Mouse (Mus musculus): Measurements from ENCODE around the gene Gapdh. TPM values are rescaled to one million over a fixed set of nuclear protein-coding genes. Genes with fewer than 3 reads are reported as not detected.

Gene Gapdh
- total and polyA plus RNA-seq, 3 experiments, result 4,018 to 8,318 (median 4,312) TPM

DNA sequence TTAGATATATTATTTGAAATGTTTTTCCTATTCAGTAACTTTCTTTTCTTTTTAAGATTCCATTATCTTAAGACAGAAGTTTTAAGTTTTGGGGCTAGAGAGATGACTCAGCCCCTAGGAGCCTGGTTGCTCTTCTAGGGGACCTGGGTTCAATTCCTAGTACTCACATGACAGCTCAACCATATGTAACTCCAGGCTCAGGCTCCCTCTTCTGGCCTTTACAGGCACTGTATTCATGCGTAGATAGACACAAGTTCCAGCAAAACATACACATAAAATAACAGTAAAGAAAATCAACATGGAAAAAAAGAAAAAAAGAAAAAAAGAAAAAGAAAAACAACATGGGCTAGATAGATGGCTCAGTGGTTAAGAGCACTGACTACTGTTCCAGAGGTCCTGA is 44.2 kb upstream of the Gapdh start:
- H3K79me2 ChIP-seq (replicated peaks; ENCODE audit: control insufficient read depth, insufficient read depth, low read length), result no peaks in the 10 kb centered on the region
- intact Hi-C loops (cut with DNase I), result loop anchor here (10.0 kb wide), 1 partner anchor 46 kb away; the partner anchor contains the start of gene Gapdh

DNA sequence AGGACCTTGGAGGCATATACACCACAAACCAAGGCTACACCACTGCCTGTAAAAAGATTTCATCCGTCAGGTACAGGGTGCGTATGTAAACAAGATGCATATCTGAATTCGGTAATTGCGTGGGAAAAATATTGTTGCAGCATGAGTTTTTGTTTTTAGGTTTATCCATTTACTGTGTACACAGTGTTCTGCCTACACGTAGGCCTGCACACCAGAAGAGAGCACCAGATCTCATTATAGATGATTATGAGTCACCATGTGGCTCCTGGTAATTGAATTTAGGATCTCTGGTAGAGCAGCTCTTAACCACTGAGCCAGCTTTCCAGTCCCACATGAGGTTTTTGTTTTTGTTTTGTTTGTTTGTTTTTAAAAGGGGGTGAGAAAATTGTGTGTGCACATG is 30.9 kb upstream of the Gapdh start:
- Histone ChIP-seq H3K9ac (ENCODE audit: low read depth, low read length) (no peak overlapping the region), H3K27me3 (ENCODE audit: control insufficient read depth, insufficient read depth, low read length) (no peaks in the 10 kb centered on the region), H3K36me3 (ENCODE audit: control insufficient read depth, insufficient read depth, low read length) (peaks cover 9% of the 10 kb centered on the region), H3K4me3 (no peak overlapping the region), H3K79me2 (replicated peaks; ENCODE audit: control insufficient read depth, insufficient read depth, low read length) (no peaks in the 10 kb centered on the region), H3K4me1 (ENCODE audit: control insufficient read depth, insufficient read depth, low read length) (peaks cover 1% of the 10 kb centered on the region; the same call in 1 of the 2 replicates), H3K27ac (no peak overlapping the region)
- TF ChIP-seq EP300 (IDR thresholded peaks at IDR 0.05; ENCODE audit: insufficient read depth, low read depth, low read length) (no peak), POLR2A (IDR thresholded peaks at IDR 0.05; ENCODE audit: insufficient read depth, low read depth, low read length) (no peak), CTCF (IDR thresholded peaks at IDR 0.05) (no peak)
- WGBS, result 90% methylated on average over 5 of the region's 5 CpGs
- intact Hi-C loops (cut with DNase I), result no loop called here
- DNase-seq, result no peak

More for the DNA sequence above, 44.2 kb upstream of the Gapdh start:
- TF ChIP-seq POLR2A (IDR thresholded peaks at IDR 0.05; ENCODE audit: insufficient read depth, low read depth, low read length) (no peak), CTCF (IDR thresholded peaks at IDR 0.05) (peak; percentile 28)
- 94% methylated on average over 1 of the region's 1 CpGs for WGBS
- H3K4me1 ChIP-seq (ENCODE audit: control insufficient read depth, insufficient read depth, low read length), result no peaks in the 10 kb centered on the region
- no peak for DNase-seq
- H3K27me3 ChIP-seq (ENCODE audit: control insufficient read depth, insufficient read depth, low read length), result no peaks in the 10 kb centered on the region
- no peak overlapping the region for H3K27ac ChIP-seq
- H3K9ac ChIP-seq (ENCODE audit: low read depth, low read length), result no peak overlapping the region
- no peaks in the 10 kb centered on the region for H3K36me3 ChIP-seq (ENCODE audit: control insufficient read depth, insufficient read depth, low read length)
- H3K4me3 ChIP-seq, result no peak overlapping the region

DNA sequence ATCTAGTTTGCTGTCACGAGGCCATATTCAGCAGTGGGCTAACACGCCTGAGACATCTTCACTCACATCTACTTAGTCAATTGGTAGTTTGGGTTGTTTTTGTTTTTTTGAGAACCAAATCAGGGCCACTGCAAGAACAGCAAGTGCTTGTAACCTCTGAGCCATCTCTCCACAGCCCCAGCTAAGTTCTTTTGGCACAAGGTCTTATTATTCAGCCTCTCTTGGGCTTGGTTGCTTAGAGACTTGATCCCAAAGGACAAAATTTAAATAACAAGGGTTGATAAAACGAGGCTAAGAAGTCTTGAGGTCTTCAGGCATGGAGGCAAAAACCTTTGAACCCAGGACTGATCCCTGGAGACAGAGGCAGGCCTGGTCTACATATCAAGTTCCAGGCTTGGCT is 30.0 kb upstream of the Gapdh start:
- H3K27me3 ChIP-seq (ENCODE audit: control insufficient read depth, insufficient read depth, low read length), result no peaks in the 10 kb centered on the region
- intact Hi-C loops (cut with DNase I), result no loop called here
- H3K36me3 ChIP-seq (ENCODE audit: control insufficient read depth, insufficient read depth, low read length), result peaks cover 9% of the 10 kb centered on the region
- H3K4me1 ChIP-seq (ENCODE audit: control insufficient read depth, insufficient read depth, low read length), result peaks cover 1% of the 10 kb centered on the region; the same call in 1 of the 2 replicates
- TF ChIP-seq POLR2A (IDR thresholded peaks at IDR 0.05; ENCODE audit: insufficient read depth, low read depth, low read length) (0 out of 2 replicates have a peak, but pooled peaks have one; percentile 17), EP300 (IDR thresholded peaks at IDR 0.05; ENCODE audit: insufficient read depth, low read depth, low read length) (no peak), CTCF (IDR thresholded peaks at IDR 0.05) (no peak)
- no peak for DNase-seq
- WGBS, result 72% methylated on average over 3 of the region's 3 CpGs
- H3K4me3 ChIP-seq, result no peak overlapping the region
- H3K79me2 ChIP-seq (replicated peaks; ENCODE audit: control insufficient read depth, insufficient read depth, low read length), result no peaks in the 10 kb centered on the region
- no peak overlapping the region for H3K9ac ChIP-seq (ENCODE audit: low read depth, low read length)
- no peak overlapping the region; the same call in 1 of the 2 replicates for H3K27ac ChIP-seq

DNA sequence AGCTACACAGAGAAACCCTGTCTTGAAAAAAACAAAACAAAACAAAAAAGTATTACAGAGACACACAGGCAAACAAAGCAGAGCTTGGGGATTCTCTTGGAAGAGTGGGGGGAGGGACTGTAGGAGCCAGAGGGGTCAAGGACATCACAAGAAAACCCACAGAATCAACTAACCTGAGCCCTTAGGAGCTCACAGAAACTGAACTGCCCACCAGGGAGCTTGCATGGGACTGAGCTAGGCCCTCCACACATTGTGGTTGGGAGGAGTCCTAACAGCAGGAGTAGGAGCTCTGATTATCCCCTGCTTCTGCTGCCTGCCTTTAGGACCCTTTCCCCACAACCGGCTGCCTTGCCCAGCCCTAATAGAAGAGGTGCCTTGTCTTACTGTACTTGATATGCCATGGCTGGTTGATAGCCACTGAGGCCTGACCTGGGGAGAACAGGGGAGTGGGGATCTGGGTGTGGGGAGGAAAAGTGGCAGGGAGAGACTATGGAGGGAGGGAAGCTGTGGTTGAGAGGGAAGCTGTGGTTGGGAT is 29.3 kb upstream of the Gapdh start:
- DNase-seq, result no peak
- TF ChIP-seq EP300 (IDR thresholded peaks at IDR 0.05; ENCODE audit: insufficient read depth, low read depth, low read length), result no peak
- TF ChIP-seq POLR2A (IDR thresholded peaks at IDR 0.05; ENCODE audit: insufficient read depth, low read depth, low read length), result no peak
- TF ChIP-seq CTCF (IDR thresholded peaks at IDR 0.05), result no peak
- intact Hi-C loops (cut with DNase I), result no loop called here
- Histone ChIP-seq H3K36me3 (ENCODE audit: control insufficient read depth, insufficient read depth, low read length) (peaks cover 9% of the 10 kb centered on the region), H3K4me1 (ENCODE audit: control insufficient read depth, insufficient read depth, low read length) (peaks cover 3% of the 10 kb centered on the region), H3K9ac (ENCODE audit: low read depth, low read length) (no peak overlapping the region), H3K27ac (no peak overlapping the region; the same call in 1 of the 2 replicates), H3K4me3 (no peak overlapping the region), H3K79me2 (replicated peaks; ENCODE audit: control insufficient read depth, insufficient read depth, low read length) (no peaks in the 10 kb centered on the region), H3K27me3 (ENCODE audit: control insufficient read depth, insufficient read depth, low read length) (no peaks in the 10 kb centered on the region)
- 41% methylated on average over 1 of the region's 1 CpGs for WGBS

DNA sequence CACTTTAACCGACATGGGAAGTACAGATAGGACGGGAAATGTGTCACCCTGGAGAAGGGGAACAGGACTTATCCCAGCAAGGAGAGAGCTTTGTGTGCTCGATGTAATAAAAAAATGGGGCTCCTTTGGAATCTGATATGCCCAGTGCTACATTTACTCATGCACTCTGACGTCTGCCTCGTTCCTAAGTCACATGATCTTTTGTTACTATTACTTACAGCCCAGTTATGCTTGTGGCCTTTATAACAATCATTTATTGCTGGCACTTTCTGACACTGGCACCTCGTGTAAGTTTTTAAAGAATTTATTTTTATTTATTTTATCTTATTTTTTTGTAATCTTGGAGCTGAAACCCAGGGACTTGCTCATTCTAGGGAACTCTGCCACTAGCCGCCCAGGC is 27.1 kb upstream of the Gapdh start:
- H3K79me2 ChIP-seq (replicated peaks; ENCODE audit: control insufficient read depth, insufficient read depth, low read length), result no peaks in the 10 kb centered on the region
- H3K4me3 ChIP-seq, result no peak overlapping the region
- no peak for DNase-seq
- H3K4me1 ChIP-seq (ENCODE audit: control insufficient read depth, insufficient read depth, low read length), result peaks cover 3% of the 10 kb centered on the region
- no peaks in the 10 kb centered on the region for H3K27me3 ChIP-seq (ENCODE audit: control insufficient read depth, insufficient read depth, low read length)
- peaks cover 9% of the 10 kb centered on the region for H3K36me3 ChIP-seq (ENCODE audit: control insufficient read depth, insufficient read depth, low read length)
- no peak for TF ChIP-seq POLR2A (IDR thresholded peaks at IDR 0.05; ENCODE audit: insufficient read depth, low read depth, low read length)
- no peak for TF ChIP-seq CTCF (IDR thresholded peaks at IDR 0.05)
- no peak for TF ChIP-seq EP300 (IDR thresholded peaks at IDR 0.05; ENCODE audit: insufficient read depth, low read depth, low read length)
- no peak overlapping the region for H3K27ac ChIP-seq
- H3K9ac ChIP-seq (ENCODE audit: low read depth, low read length), result no peak overlapping the region
- 30% methylated on average over 7 of the region's 7 CpGs for WGBS
- intact Hi-C loops (cut with DNase I), result loop anchor here (2.0 kb wide), 1 partner anchor 21 kb away; the partner anchor contains the start of gene Vamp1

DNA sequence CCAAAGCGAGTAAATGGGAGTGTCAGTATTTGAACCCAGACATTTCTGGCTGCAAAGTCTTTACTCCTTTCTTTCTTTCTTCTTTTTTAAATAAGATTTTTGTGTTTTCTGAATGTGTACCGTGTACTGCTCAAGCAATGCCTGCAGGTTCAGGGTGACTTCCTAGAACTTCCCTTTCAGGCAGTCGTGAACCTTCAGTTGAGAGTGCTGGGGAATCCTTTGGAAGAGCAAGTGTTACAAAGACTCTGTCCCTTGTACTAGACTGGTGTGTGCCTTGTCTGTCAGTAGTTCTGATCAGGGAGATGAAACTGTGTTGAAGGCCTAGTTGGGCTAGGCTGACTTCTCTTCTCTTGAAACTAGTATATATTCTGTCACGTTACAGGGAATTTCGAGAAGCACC is 26.6 kb upstream of the Gapdh start:
- WGBS, result 14% methylated on average over 5 of the region's 5 CpGs
- H3K27ac ChIP-seq, result peak overlapping the region; percentile 97
- H3K4me3 ChIP-seq, result peak overlapping the region; percentile 67
- intact Hi-C loops (cut with DNase I), result loop anchor here (2.0 kb wide), 1 partner anchor 22 kb away; the partner anchor contains the start of gene Vamp1
- H3K36me3 ChIP-seq (ENCODE audit: control insufficient read depth, insufficient read depth, low read length), result peaks cover 9% of the 10 kb centered on the region
- no peak for DNase-seq
- H3K4me1 ChIP-seq (ENCODE audit: control insufficient read depth, insufficient read depth, low read length), result peaks cover 3% of the 10 kb centered on the region
- peak overlapping the region; percentile 77 for H3K9ac ChIP-seq (ENCODE audit: low read depth, low read length)
- no peaks in the 10 kb centered on the region for H3K79me2 ChIP-seq (replicated peaks; ENCODE audit: control insufficient read depth, insufficient read depth, low read length)
- H3K27me3 ChIP-seq (ENCODE audit: control insufficient read depth, insufficient read depth, low read length), result no peaks in the 10 kb centered on the region
- TF ChIP-seq EP300 (IDR thresholded peaks at IDR 0.05; ENCODE audit: insufficient read depth, low read depth, low read length), result no peak
- TF ChIP-seq CTCF (IDR thresholded peaks at IDR 0.05), result no peak
- TF ChIP-seq POLR2A (IDR thresholded peaks at IDR 0.05; ENCODE audit: insufficient read depth, low read depth, low read length), result no peak

All from heart, adult 2 months (tissue).